Mouse (Mus musculus) cerebellum, postnatal 14 days (tissue): ENCODE measurements around the gene Upk3bl.
A peak's percentile ranks its signal among the peaks of the same experiment; 100 is the strongest.
"Not testable (repeated sequence)": the region's sequence is repeated elsewhere in the genome, so short reads cannot be mapped to it uniquely, and the experiment has no call there.

Experiments
- DNase-seq, 2 experiments: peaks; one replicate each; pipeline ENCODE4 v3.0.0; 2021; ENCODE audit warnings: mixed read lengths in 2 of 2

Upk3bl gene

GRCm38 (mm10) chr5:136048541-136048940 lies 5.8 kb upstream of the Upk3bl start:
- not testable (repeated sequence) for DNase-seq

GRCm38 (mm10) chr5:136049926-136050325 lies 4.4 kb upstream of the Upk3bl start:
- no peak for DNase-seq

- DNase-seq: peak; percentile 10 to 26
These were observed 2.8 kb upstream of the Upk3bl start for GRCm38 (mm10) chr5:136051231-136052085.

- DNase-seq: no peak
These were observed 1.2 kb upstream of the Upk3bl start for GRCm38 (mm10) chr5:136052861-136053655.

- DNase-seq: no peak
These were observed 1.8 kb downstream of the Upk3bl start for GRCm38 (mm10) chr5:136056062-136056461.

- no peak for DNase-seq
These were observed 2.8 kb downstream of the Upk3bl start for GRCm38 (mm10) chr5:136057085-136057484.

GRCm38 (mm10) chr5:136061567-136061966 lies 7.3 kb downstream of the Upk3bl start:
- DNase-seq: peak; percentile 91 to 94

- DNase-seq: no peak
These were observed 9.6 kb downstream of the Upk3bl start for GRCm38 (mm10) chr5:136063920-136064319.

GRCm38 (mm10) chr5:136066404-136067148 lies 12.3 kb downstream of the Upk3bl start:
- DNase-seq: not testable (repeated sequence)

GRCm38 (mm10) chr5:136069411-136069810 lies 15.1 kb downstream of the Upk3bl start:
- no peak for DNase-seq

- DNase-seq: no peak
These were observed 18.8 kb downstream of the Upk3bl start for GRCm38 (mm10) chr5:136073051-136073450.

GRCm38 (mm10) chr5:136073526-136073925 lies 19.2 kb downstream of the Upk3bl start:
- no peak for DNase-seq

- DNase-seq: no peak
These were observed 20.8 kb downstream of the Upk3bl start for GRCm38 (mm10) chr5:136075076-136075475.

- DNase-seq: no peak
These were observed 22.0 kb downstream of the Upk3bl start for GRCm38 (mm10) chr5:136076284-136076683.

GRCm38 (mm10) chr5:136077001-136077550 lies 22.8 kb downstream of the Upk3bl start:
- DNase-seq: no peak

- DNase-seq: no peak
These were observed 23.8 kb downstream of the Upk3bl start for GRCm38 (mm10) chr5:136078136-136078535.

- DNase-seq: no peak
These were observed 28.1 kb downstream of the Upk3bl start for GRCm38 (mm10) chr5:136082345-136082744.

GRCm38 (mm10) chr5:136083669-136084107 lies 29.4 kb downstream of the Upk3bl start, which contains the start of gene Rasa4:
TSS of gene Rasa4 (plus strand) at chr5:136083916.
- DNase-seq: peak; percentile 94 to 95

GRCm38 (mm10) chr5:136084144-136084881 lies 30.0 kb downstream of the Upk3bl start:
- no peak for DNase-seq

- DNase-seq: peak; percentile 71 to 83
These were observed 30.8 kb downstream of the Upk3bl start for GRCm38 (mm10) chr5:136084891-136085651.

GRCm38 (mm10) chr5:136086290-136086689 lies 32.0 kb downstream of the Upk3bl start:
- no peak for DNase-seq
